ENCODE assay signal across 7 mouse cellular contexts in genomic region chr16:18617370-18618065, GRCm38 (mm10). TPM values are rescaled to one million over a fixed set of nuclear protein-coding genes. Genes with fewer than 3 reads are reported as not detected.
DNase-seq lines count a peak whose midpoint lies in the region; ATAC-seq lines count a peak whose summit lies in the region.

No protein-coding gene starts in this region.

- H3K4me2 ChIP-seq in embryonic facial prominence, embryonic 11.5 days (ENCODE audit: low read depth, low read length) = peak overlapping the region; percentile 48
- H3K4me2 ChIP-seq in limb, embryonic 12.5 days = peak overlapping the region; percentile 57
- H3K4me2 ChIP-seq in midbrain, embryonic 15.5 days = peak overlapping the region; percentile 63

- no peak overlapping the region; the same call in 1 of the 2 replicates for H3K9ac ChIP-seq in embryonic facial prominence, embryonic 11.5 days (replicated peaks; ENCODE audit: low read length)
- peak overlapping the region; percentile 31; the same call in 1 of the 2 replicates for H3K9ac ChIP-seq in limb, embryonic 12.5 days (replicated peaks)
- H3K9ac ChIP-seq in midbrain, embryonic 15.5 days = peak overlapping the region; percentile 34

- no peak for ATAC-seq in embryonic facial prominence, embryonic 11.5 days (replicated peaks; ENCODE audit: insufficient number of reproducible peaks, low FRiP score, low TSS enrichment, low read depth)
- ATAC-seq in limb, embryonic 12.5 days (ENCODE audit: insufficient number of reproducible peaks, insufficient read depth, low FRiP score, low TSS enrichment, low read depth) = 0 out of 2 replicates have a peak, but pooled peaks have one; percentile 20
- peak; percentile 46 for ATAC-seq in midbrain, embryonic 15.5 days (replicated peaks)

- H3K9me3 ChIP-seq in embryonic facial prominence, embryonic 11.5 days (replicated peaks; ENCODE audit: control insufficient read depth, low read length) = no peaks in the 10 kb centered on the region
- H3K9me3 ChIP-seq in limb, embryonic 12.5 days = no peaks in the 10 kb centered on the region
- no peaks in the 10 kb centered on the region for H3K9me3 ChIP-seq in midbrain, embryonic 15.5 days

- H3K4me1 ChIP-seq in embryonic facial prominence, embryonic 11.5 days (ENCODE audit: control insufficient read depth, insufficient read depth, low read length) = peaks cover 8% of the 10 kb centered on the region
- H3K4me1 ChIP-seq in limb, embryonic 12.5 days (replicated peaks) = peaks cover 45% of the 10 kb centered on the region
- H3K4me1 ChIP-seq in midbrain, embryonic 15.5 days = peaks cover 25% of the 10 kb centered on the region

- H3K4me3 ChIP-seq in embryonic facial prominence, embryonic 11.5 days (ENCODE audit: low read depth, low read length) = no peak overlapping the region
- peak overlapping the region; percentile 13 for H3K4me3 ChIP-seq in limb, embryonic 12.5 days (replicated peaks)
- H3K4me3 ChIP-seq in midbrain, embryonic 15.5 days = peak overlapping the region; percentile 28

- peaks cover 51% of the 10 kb centered on the region for H3K27me3 ChIP-seq in embryonic facial prominence, embryonic 11.5 days (ENCODE audit: control insufficient read depth, insufficient read depth, low read length)
- H3K27me3 ChIP-seq in limb, embryonic 12.5 days = peaks cover 85% of the 10 kb centered on the region
- peaks cover 52% of the 10 kb centered on the region for H3K27me3 ChIP-seq in midbrain, embryonic 15.5 days (replicated peaks)

- no peaks in the 10 kb centered on the region for H3K36me3 ChIP-seq in embryonic facial prominence, embryonic 11.5 days (replicated peaks; ENCODE audit: control insufficient read depth, insufficient read depth, low read depth, low read length)
- peaks cover 6% of the 10 kb centered on the region for H3K36me3 ChIP-seq in limb, embryonic 12.5 days
- peaks cover 9% of the 10 kb centered on the region for H3K36me3 ChIP-seq in midbrain, embryonic 15.5 days (replicated peaks)

- WGBS in embryonic facial prominence, embryonic 11.5 days = 2% methylated on average over 26 of the region's 27 CpGs
- WGBS in limb, embryonic 12.5 days = 3% methylated on average over 27 of the region's 27 CpGs
- 2% methylated on average over 27 of the region's 27 CpGs for WGBS in midbrain, embryonic 15.5 days

- peak; percentile 92 for DNase-seq in adrenal gland, postnatal 14 days
- peak; percentile 91 for DNase-seq in embryonic facial prominence, embryonic 11.5 days (ENCODE audit: low spot score)
- DNase-seq in heart, adult 18-20 months = peak; percentile 82 to 96
- DNase-seq in kidney, adult 18-20 months = peak; percentile 89
- DNase-seq in spleen, adult 18-20 months = peak; percentile 58 to 83

- no peak overlapping the region for H3K27ac ChIP-seq in embryonic facial prominence, embryonic 11.5 days (replicated peaks; ENCODE audit: low read depth, low read length)
- H3K27ac ChIP-seq in limb, embryonic 12.5 days = no peak overlapping the region
- no peak overlapping the region for H3K27ac ChIP-seq in midbrain, embryonic 15.5 days

RNA-seq across cellular contexts. Expression of gene Gp1bb, which starts 4.7 kb away (rescaled TPM):
- 0.41 TPM in 2 replicates for total RNA-seq in adrenal gland, postnatal 14 days (2021)
- polyA plus RNA-seq in embryonic facial prominence, embryonic 11.5 days (2014; fragmentation: Nextera tagmentation; extraction: Ambion mirVana) = 5.8 and 6.4 TPM in 2 replicates
- total RNA-seq in heart, adult 18-20 months (2021) = under 1 TPM; 0.27 to 0.67 TPM
- polyA plus RNA-seq in limb, embryonic 12.5 days (2016; fragmentation: Nextera tagmentation; extraction: Ambion mirVana) = 3.9 and 4.3 TPM in 2 replicates
- 13.1 and 13.7 TPM in 2 replicates for polyA plus RNA-seq in midbrain, embryonic 15.5 days (2015; fragmentation: Nextera tagmentation; extraction: Ambion mirVana)

RNA-seq across cellular contexts. Expression of gene Gm49601, which starts 8.7 kb away (rescaled TPM):
- 3.4 and 4.5 TPM in 2 replicates for total RNA-seq in adrenal gland, postnatal 14 days (2021)
- polyA plus RNA-seq in embryonic facial prominence, embryonic 11.5 days (2014; fragmentation: Nextera tagmentation; extraction: Ambion mirVana) = 1.1 and 3.0 TPM in 2 replicates
- 1 to 10 TPM in 1 of 2 experiments, under 1 TPM in 1; 0.15 to 1.1 TPM for total RNA-seq in heart, adult 18-20 months (2021)
- 5.2 and 6.8 TPM in 2 replicates for polyA plus RNA-seq in limb, embryonic 12.5 days (2016; fragmentation: Nextera tagmentation; extraction: Ambion mirVana)
- polyA plus RNA-seq in midbrain, embryonic 15.5 days (2015; fragmentation: Nextera tagmentation; extraction: Ambion mirVana) = 22.8 and 23.3 TPM in 2 replicates

RNA-seq across cellular contexts. Expression of gene Sept5, which starts 12.2 kb away (rescaled TPM):
- 12.1 and 15.2 TPM in 2 replicates for total RNA-seq in adrenal gland, postnatal 14 days (2021)
- 33.7 and 39.9 TPM in 2 replicates for polyA plus RNA-seq in embryonic facial prominence, embryonic 11.5 days (2014; fragmentation: Nextera tagmentation; extraction: Ambion mirVana)
- 1 to 10 TPM; 3.9 to 4.1 TPM for total RNA-seq in heart, adult 18-20 months (2021)
- polyA plus RNA-seq in limb, embryonic 12.5 days (2016; fragmentation: Nextera tagmentation; extraction: Ambion mirVana) = 31.7 and 34.2 TPM in 2 replicates
- polyA plus RNA-seq in midbrain, embryonic 15.5 days (2015; fragmentation: Nextera tagmentation; extraction: Ambion mirVana) = 223 and 229 TPM in 2 replicates

RNA-seq across cellular contexts. Expression of gene Tbx1, which starts 27.0 kb away (rescaled TPM):
- total RNA-seq in adrenal gland, postnatal 14 days (2021) = 2.5 TPM in 1 of 2 replicates, not detected in the other
- 6.3 and 6.8 TPM in 2 replicates for polyA plus RNA-seq in embryonic facial prominence, embryonic 11.5 days (2014; fragmentation: Nextera tagmentation; extraction: Ambion mirVana)
- 1 to 10 TPM; 1.1 to 1.3 TPM for total RNA-seq in heart, adult 18-20 months (2021)
- polyA plus RNA-seq in limb, embryonic 12.5 days (2016; fragmentation: Nextera tagmentation; extraction: Ambion mirVana) = 9.4 and 11.2 TPM in 2 replicates
- 0.80 and 0.98 TPM in 2 replicates for polyA plus RNA-seq in midbrain, embryonic 15.5 days (2015; fragmentation: Nextera tagmentation; extraction: Ambion mirVana)
